Mouse (Mus musculus): ENCODE results near the gene Rpl3.

Gene Rpl3

DNA sequence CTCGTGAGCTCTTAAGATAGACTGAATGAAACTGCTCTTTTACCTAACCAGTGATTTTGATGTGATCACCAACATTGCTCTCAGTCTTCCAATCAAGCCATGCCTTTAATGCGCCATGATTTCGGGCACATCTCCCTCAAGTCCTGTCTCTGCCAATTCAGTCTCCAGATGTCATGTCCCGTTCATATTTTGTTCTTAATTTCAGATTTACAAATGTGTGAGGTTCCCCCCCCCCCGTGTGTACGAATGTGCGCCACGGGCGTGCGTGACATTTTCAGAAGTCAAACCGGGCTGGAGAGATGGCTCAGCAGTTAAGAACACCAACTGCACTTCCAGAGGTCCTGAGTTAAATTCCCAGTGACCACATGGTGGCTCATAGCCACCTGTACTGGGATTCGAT is 7.9 kb downstream of the Rpl3 start:
- no peak for DNase-seq (ENCODE audit: low spot score)

DNA sequence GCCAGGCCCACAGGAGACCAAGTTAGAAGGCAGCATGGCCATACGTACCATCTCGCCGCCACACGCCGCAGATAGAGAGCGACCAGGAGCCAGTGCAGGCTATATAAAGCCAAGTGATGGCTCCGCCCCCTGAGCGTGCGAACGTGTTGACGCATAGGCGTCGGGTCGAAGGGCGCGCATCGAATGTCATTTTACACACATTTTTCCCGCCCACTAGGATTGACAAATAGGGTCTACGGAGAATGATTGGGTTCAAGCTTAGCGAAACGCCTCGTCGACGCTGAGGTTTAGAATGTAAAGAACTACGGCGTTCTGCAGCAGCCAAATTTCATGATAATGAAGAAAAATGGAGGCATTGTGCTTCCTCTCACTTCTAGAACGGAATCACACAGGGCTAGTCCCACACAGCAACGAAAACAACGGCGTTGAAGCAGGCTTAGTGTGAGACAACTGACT is 8.4 kb downstream of the Rpl3 start:
- peak; percentile 99 for DNase-seq (ENCODE audit: low spot score)

DNA sequence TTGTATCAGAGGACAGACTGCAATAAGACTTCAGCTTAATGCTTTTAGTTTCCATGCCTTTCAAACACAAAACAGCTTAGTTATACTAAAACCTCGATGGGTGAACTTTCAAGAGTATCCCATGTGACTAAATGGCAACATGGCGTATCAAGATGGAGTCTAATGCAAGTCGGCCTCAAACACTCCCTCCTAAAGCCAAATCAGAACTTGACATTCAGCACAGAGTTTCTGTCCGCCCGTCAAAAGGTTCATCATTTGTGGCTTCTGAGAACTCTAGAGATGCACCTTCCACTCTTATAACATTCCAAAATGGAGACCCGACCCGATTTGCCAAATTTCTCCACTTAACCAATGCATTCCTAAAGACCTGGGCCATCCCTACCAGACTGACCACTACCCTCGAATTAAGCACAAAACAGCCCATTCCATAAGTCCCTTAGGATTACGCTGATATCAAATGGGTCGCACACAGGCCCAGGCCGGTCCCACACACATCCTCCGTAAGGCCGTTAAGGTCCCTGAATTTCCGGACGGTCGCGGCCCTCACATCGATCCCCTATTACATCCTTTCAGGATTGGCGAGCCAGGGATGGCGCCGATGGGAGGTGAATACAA is 8.9 kb downstream of the Rpl3 start:
- DNase-seq (ENCODE audit: low spot score): peak; percentile 23

DNA sequence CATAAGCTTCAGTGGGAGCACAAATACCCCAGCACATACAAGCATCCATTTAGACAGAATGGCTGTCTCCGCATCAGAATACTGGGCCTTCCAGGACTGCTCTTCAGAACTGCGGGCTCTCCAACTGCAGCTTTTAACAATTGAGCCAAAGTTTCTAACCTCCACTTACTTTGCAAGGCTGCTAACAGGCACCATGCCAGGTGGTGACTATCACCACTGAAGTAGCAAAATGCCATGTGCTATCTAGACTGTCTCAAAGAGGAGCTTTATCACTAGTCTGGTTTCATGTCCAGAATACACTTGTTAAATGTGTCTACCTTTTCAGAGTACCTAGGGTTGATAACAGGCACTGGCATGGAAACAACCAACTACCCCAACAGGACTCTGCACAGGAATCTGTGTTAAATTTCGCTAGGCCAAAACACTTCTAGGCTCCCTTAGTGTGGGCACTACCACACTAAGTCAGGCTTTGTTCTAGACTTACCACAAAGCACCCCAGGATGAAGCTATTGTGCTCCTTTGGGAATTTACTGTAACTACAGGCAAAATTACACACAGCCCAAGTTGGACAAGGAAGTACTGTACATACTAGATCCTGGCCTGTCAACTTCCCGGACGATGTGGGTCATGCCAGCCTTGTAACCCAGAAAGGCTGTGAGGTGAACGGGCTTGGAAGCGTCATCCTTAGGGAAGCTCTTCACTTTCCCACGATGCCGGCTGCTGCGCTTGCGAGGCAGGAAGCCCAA is 9.7 kb downstream of the Rpl3 start:
- DNase-seq (ENCODE audit: low spot score): no peak

DNA sequence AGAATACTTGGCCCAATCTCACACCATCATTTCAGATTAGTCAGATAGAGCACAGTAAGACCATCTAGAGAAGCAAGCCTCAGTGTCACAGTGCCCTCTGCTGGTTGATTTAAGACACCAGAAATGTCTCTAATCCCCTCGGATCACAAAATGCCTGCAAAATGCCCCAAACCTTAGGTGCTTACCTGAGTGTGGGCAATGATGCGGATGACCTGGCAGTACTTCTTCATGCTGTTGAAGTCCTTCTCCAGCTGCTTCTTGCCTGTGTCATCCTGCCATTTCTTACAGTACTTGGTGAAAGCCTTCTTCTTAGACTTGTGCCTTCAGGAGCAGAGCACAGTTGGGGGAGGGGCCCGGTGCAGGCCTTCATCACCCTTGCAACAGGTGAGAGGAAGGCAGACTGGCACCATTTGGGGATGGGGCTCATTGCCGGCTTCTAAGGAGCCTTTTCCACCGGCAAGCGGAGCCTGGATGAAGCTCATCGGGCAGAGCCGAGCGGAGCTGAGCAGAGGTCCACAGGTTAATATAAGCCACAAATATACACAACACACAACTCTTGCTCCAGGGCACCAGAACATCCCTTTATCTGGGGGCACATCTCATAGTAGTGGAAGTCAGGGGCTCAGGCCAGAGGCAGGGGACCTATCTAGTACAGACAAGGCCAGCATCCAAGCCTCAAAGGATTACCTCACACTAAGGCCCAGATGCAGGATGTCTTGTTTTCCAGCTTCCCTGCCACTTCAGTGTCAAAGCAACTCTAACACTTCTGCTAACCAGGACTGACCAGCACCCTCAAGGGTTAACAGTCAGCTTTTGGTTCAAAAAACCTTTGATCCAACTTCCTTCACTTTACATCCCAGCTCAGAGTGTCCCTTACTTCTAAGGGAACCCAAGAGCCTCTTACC is 10.7 kb downstream of the Rpl3 start:
- peak; percentile 52 for DNase-seq (ENCODE audit: low spot score)

DNA sequence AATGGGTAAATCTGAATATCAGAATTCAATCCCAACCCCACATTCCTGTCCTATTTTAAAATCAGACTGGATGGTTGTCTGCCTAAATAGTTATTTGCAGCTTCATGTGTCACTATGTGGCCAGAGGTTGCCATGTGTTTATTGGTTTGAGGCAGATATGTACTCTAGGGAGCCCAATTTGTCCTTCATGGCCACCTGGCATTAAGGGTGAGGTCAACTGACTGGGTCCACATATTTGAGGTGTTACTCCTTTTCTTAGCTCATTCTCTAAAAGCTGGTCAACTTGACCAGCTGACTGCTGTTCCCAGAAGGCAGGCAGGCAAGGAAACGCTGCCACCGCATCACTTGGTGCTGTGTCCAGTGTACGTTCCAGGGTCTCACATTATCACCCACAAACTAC is 11.7 kb downstream of the Rpl3 start:
- no peak for DNase-seq (ENCODE audit: low spot score)

DNA sequence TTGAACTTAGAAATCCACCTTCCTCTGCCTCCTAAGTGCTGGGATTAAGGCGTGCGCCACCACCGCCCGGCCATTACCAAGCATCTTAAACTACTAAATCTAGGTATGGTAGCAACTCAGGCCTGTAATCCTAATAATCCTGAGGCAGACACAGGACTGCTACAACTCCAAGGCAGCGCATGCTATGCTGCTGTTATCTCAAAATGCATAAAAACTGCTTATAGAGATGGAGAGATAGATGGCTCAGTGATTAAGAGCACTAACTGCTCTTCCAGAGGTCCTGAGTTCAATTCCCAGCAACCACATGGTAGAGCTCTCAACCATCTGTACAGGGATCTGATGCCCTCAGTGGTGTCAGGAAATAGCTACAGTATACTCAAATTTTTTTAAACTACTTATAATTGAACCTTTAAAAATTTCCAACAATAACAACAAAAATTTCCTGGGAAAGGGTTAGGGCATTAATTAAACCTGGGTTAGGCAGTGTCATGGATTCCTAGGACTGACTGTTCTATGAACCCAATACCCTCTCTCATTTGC is 12.5 kb downstream of the Rpl3 start:
- DNase-seq (ENCODE audit: low spot score): no peak

DNA sequence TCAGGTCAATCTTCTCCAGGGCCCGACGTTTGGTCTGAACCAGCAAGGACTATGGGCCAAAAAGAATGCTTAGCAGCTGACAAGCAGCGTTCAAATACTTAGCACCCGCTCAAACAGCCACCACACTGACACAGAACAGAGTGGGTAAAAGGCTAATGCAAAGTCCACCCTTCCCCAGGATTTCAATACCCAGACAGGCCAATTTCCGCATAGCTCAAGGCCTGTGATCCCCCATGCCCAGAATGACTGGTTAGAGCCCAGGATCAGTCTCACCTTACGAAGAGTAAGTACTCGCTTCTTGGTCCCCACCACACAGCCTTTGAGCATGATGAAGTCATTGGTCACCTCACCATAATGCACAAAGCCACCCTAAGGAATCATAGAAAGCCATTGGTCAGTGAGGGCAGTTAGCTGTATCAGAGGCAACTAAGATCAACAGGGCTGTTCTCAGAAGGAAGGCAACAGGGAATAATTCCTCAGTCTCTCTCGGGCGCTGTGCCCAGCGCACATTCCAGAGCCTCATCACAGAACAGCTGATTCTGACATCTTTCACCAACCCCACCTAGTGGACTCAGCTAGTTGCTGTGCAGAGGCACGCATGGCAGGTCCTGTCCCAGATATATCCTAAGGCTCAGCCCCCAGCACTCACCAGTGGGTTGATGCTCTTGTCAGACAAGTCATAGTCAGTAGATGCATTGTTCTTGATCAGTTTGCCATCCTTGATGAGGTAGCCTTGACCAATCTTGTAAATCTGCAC is 13.4 kb downstream of the Rpl3 start:
- DNase-seq (ENCODE audit: low spot score): no peak

DNA sequence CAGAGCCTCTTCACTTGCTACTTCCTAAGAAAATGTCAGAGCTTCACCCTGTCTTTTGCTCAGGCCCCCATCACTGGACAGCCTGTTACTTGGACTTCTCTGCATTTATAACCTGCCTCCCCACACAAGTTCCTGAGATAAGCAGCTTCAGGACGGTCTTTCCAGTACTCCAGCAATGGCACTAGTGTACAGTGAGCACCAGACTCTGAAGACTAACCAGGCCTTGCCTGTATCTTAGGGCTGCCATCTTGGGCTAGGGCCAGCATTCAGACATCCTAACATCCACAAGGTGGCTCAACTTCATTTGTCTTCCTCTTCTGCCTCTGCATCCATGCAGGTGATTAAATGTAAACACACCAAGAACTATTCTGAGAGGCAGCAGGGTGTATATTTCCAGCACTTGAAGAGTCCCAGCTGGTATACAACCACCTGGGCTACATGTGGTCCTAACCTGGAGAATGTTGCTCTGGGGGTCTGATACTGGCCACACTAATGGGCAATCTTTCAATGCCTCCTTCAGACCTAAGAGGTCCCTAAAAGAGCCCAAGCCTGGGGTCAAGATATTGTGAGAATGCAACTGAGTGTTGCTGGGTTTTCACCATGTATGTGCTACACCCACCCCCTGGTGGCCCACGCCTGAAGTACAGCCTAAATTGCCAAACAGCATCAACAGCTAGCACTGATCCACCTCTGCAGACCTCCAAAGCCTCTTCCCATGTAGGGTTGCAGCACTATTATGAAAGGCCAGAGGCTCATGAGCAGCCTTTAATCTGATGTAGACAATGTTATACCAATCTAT is 15.1 kb downstream of the Rpl3 start:
- peak; percentile 65 for DNase-seq (ENCODE audit: low spot score)

DNA sequence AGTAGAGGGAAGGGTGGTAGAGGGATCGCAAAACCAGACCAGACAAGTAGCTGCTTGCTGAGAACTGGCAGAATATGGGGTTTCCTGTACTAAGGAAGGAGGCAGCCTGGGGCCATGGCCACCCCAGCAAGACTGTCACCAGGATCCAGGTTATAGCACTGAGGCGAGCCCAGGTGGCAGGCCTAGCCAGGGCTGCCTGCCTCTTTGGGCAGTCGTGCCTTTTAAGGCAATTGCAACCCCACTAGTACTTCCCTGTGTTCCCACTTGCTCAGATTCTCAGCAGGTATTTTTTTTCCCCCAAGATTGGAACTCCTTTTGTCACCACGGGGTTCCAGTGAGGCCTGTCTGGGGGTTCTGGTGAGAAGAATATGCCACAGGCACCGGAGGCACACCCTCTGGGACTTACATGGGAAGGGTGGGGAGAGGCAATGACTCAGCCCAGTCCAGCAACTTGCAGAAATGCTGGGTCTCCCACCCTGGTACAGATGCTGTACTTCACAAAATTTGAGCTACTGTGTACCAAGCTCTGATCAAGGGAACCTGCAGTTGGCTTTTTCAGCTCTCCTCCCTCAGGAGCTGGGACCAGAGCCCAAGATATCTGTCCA is 15.8 kb downstream of the Rpl3 start:
- no peak for DNase-seq (ENCODE audit: low spot score)

DNA sequence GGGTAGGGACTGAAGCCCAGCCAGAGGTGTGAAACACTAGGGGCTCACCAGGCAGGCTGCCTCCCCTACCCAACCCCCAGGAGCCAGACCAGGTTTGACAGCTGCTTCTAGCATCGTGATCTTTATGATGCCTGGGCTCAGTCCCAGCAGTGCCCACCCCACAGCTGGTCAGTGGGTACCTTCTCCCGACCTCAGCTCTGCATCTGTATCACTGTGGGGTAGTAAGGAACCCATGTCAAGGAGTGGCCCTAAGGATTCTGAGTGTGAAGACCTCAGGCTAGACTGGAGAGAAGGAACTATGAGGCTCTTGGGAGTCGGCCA is 16.3 kb downstream of the Rpl3 start:
- no peak for DNase-seq (ENCODE audit: low spot score)

DNA sequence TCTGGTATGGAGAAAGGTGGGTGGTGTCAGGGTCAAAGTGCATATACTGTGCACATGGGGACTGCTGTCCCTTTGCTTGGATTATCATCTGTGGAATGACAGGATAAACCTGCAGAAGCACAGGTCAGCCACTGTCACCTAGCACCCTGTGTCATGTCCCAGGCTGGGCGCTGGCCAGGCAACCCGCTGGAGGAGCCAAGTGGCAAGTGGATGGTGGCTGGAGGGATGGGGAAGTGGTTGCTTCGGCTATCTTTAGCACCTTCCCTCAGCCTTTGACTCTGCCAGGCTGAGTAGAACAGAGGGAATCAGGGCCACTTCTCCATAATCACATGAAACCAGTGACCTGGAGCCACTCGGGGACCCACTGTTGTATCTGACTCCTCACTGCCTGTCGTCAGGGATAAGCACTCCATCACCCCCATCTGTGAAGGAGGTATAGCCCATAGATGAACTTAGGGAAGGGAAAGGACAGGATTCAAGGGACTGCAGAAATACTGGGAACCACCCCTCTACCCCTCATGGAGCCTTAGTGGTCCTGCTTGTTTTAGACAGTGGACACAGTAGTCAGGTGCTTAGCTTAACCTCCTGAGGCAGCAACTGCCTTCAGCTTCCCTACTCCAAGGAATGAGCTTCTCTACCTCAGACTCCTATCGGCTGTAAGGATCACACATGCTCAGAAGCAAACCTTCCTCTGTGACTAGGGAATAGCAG is 16.9 kb downstream of the Rpl3 start:
- no peak for DNase-seq (ENCODE audit: low spot score)

DNA sequence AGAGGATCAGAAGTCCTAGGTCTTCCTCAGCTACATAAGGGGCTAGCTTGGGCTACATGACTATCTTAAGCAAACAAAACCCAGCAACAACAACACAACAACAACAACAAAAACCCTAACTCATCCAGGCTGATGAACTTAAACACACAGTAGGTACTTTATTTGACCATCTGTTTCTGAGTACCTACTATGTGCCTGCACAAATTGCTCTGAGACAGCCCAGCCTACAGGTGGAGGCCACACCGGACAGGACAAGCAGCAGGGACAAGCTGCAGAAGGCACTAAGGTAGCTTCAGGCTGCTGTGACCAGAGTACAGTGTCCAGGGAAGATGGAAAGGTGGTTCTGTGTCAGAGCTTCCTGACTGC is 18.4 kb downstream of the Rpl3 start:
- DNase-seq (ENCODE audit: low spot score): no peak

DNA sequence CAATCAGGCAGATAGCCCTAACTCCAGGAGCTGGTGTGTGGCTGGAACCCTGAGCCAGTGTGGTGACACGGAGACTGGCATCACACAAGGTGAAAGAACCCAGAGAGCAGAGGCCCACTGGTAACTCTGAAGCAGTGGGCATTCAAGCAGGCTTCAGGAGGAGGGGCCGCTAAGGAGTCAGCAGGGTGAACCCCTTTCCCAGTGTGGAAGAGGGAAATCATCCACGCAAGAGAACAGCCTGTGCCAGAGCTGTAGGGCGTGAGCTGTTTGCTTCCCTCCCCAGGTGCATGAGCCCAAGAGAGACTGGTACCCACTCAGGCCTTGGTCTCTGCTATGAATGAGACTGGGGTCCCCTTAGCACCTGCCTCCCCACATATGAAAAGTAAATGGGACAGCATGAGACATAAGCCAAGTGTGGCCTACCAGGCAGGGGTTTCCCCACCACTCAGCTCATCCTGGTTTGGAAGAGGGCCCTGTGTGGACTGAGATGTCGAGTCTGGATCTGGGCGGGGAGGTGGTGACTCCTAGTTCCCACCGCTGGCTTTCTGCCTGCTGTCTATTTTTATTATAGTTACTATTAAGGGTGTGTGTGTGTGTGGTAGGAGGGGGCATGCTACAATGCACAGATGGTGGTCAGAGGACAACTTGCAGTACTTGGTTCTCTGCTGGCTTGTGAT is 19.0 kb downstream of the Rpl3 start:
- DNase-seq (ENCODE audit: low spot score): no peak

DNA sequence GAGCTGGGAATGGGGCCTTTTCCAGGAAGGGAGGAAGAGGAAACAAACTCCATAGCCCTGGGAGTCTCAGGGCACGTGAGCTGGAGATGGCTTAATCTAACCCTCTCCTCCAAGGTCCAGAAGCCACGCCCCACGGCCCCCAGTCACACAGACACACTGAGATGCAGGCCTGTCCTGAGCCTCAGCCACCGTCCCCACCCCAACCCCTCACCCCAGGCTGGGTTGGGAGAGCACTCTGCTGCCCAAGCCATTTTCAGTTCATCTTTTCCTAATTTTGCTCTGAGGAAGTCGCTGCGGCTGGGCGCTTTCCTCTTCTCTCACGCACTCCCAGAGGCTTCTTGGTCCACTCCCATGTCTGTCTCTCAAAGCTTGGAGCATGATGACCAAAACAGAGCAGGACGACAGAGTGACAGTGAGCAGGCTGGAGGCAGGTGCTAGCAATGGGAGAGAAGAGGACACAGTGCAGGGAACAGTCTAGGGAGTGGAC is 19.7 kb downstream of the Rpl3 start:
- DNase-seq (ENCODE audit: low spot score): no peak

DNA sequence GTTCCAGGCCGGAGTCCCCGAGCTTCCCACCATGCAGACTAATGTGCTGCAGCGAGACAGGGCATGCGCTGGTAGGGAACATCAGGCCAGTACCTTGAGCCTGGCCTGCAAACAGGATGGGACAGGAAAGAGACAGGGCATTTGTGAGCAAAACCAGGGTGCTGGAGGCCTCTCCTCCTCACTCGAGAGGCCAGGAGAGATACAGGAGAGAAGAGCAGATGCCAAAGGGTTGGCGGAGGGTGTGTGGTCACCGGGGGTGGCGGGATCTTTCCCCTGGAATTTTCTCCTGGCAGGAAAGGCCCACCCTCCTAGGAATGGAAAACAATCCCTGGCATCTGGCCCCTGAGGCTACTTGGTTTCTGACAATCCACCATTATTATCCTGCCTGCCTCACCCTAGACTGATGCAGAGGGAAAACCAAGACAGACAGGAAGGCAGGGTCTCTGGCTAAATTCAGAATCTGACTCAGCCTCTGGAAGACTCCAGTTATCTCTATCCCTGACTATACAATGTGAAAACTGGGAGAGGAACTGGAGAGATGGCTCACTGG is 21.5 kb downstream of the Rpl3 start:
- no peak for DNase-seq (ENCODE audit: low spot score)

DNA sequence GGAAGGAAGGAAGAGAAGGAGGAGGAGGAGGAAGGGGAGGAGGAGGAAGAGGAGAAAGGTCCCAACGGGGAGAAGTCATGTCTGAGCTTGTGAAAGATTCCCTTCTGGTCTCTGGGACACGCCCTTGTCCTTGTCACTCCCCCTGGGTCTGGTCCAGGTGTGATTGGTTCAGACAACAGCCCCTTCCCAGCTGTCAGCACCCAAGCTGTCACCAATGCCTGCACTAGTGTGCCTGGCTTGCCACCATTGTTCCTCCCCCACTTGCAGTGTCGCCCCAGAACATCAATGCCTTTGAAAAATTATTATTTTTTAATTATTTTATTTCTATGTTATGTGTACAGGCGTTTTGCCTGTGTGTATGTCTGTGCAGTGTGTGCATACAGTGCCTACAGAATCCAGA is 22.5 kb downstream of the Rpl3 start:
- no peak for DNase-seq (ENCODE audit: low spot score)

DNA sequence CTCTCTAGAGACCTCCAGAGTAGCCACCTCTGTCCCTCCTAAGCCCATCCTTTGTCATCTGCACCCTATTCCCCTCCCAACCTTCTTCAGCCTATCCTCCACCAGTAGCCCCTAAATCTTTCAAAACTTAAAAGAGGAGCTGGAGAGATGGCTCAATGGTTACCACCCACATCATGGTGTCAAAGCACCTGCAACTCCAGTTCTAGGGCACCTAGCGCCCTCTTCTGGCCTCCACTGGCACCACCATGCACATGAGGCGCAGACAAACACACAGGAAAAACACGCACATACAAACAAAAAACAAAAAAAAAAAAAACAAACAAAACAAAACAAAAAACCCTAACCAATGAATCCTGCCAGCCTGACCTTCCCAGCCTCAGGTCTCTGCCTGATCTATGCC is 25.1 kb downstream of the Rpl3 start:
- DNase-seq (ENCODE audit: low spot score): peak; percentile 35

DNA sequence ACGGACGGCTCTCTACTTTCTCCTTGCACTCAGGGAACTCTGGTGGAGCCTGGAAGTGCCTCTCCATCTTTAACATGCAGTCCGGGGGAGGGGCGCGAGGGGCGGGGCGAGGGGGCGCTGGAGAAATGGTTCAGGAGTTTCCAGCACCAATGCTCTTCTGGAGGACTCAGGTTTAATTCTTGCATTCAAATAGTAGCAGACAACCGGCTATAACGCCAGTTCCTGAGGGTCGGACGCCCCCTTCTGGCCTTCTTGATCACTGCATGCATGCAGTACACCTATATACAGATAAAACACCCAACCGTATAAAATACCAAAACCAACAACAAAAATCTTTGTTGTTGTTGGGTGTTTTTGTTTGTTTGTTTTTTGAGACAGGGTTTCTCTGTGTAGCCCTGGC is 26.3 kb downstream of the Rpl3 start:
- DNase-seq (ENCODE audit: low spot score): peak; percentile 31
